Mouse (Mus musculus): ENCODE measurements around the gene Tmem87a.

DNA sequence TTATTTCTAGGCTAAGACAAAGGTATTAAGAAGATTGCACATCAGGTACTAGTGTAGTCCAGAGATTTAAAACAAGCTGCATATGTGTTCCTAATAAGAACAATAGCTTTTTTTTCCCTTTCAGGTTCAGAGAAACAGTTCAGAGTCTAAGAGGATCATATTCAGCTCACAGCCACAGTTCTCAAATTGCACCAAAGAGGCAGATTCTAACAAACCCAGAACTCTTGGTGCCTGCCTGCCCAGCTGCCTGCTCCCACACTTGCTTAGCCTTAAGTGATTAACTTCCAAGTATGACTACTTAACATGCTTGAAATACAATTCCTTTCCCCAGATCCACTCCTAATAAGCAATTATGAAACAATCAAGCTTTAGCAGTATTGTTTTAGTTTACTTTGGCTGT is 10.2 kb upstream of the Tmem87a start:
- TF ChIP-seq CTCF (IDR thresholded peaks at IDR 0.05) (no peak), POLR2A (IDR thresholded peaks at IDR 0.05; ENCODE audit: insufficient read depth, low read depth, low read length) (no peak), EP300 (IDR thresholded peaks at IDR 0.05; ENCODE audit: insufficient read depth, low read depth, low read length) (no peak)
